Mouse (Mus musculus): ENCODE data around the gene Cux2.

DNA sequence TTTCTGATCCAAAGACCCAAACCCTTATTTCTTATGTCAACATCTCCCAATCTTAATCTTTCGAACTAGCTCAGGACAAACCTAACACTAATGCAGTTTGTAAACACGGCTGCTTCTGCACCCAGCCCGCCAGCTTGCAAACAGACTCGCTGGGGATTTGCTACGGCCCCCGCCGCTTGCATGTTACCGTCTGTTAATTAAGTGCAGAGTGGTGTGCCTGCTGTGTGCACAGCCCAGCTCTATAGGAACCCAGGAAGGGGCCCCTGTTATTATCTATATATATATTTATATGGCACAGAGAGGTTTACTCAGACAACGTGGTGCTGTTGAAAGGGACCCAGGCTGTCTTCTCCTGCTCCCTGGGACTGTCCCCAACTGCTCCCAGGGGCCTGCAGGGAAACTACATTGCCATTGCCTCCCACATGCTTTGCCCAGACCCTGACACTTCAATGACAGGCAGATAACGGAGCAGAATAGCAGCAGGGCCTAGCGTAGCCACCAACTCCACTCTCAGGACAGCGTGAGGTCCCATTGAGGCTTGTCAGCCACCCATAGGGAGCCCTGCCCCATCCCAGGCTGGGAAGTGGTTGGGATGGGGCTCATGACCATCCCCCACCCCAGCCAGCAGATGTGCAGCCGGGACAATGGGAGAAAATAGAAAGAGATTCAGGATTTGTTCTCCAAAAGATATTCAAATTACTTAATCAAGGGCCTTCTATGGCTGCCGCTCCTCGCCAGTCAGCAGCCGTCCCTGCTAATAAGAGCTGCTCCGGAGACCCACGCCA, 111.6 kb downstream of the Cux2 start:
- TF ChIP-seq CTCF (IDR thresholded peaks at IDR 0.05; ENCODE audit: insufficient read depth, low read length): no peak
- TF ChIP-seq POLR2A (IDR thresholded peaks at IDR 0.05; ENCODE audit: borderline replicate concordance, extremely low read depth, low read depth, low read length): no peak
